Mouse (Mus musculus) forebrain, embryonic 16.5 days (tissue): ENCODE results near the gene Sorbs2. TPM values are rescaled to one million over a fixed set of nuclear protein-coding genes. Genes with fewer than 3 reads are reported as not detected.
A peak's percentile ranks its signal among the peaks of the same experiment; 100 is the strongest.

Experiments
- ATAC-seq: fragments of 200-750 bp; cut with Nextera tagmentation; 2 replicates; pipeline ENCODE4 v1.8.0; 2017; ENCODE audit warnings: mild to moderate bottlenecking, moderate library complexity
- H3K27ac ChIP-seq: fragments of 300-500 bp; sonication (generic); 2 replicates; pipeline ENCODE4 v1.5.1; 2014; ENCODE audit warnings: low read length, control low read depth
- H3K27me3 ChIP-seq: fragments of 300-500 bp; sonication (generic); replicated peaks from 2 replicates; pipeline ENCODE4 v1.6.1; 2014; ENCODE audit warnings: low read length; ENCODE audit not compliant: control insufficient read depth, insufficient read depth
- H3K36me3 ChIP-seq: fragments of 300-500 bp; sonication (generic); 2 replicates; pipeline ENCODE4 v1.6.1; 2014; ENCODE audit not compliant: control insufficient read depth, insufficient read depth
- H3K4me1 ChIP-seq: fragments of 300-500 bp; sonication (generic); replicated peaks from 2 replicates; pipeline ENCODE4 v1.6.1; 2014; ENCODE audit warnings: low read length; ENCODE audit not compliant: control insufficient read depth, insufficient read depth
- H3K4me2 ChIP-seq: fragments of 300-500 bp; sonication (generic); 2 replicates; pipeline ENCODE4 v1.6.1; 2014; ENCODE audit warnings: mild to moderate bottlenecking, low read length, control low read depth
- H3K4me3 ChIP-seq: fragments of 300-500 bp; sonication (generic); replicated peaks from 2 replicates; pipeline ENCODE4 v1.5.1; 2014; ENCODE audit warnings: mild to moderate bottlenecking, low read length, control low read depth
- H3K9ac ChIP-seq: fragments of 300-500 bp; sonication (generic); replicated peaks from 2 replicates; pipeline ENCODE4 v1.6.1; 2014; ENCODE audit warnings: low read depth, low read length, control low read depth
- H3K9me3 ChIP-seq: fragments of 300-500 bp; sonication (generic); 2 replicates; pipeline ENCODE4 v1.6.1; 2016; ENCODE audit warnings: low read length; ENCODE audit not compliant: control insufficient read depth
- WGBS: fragments of 180-500 bp; shearing (Covaris S2); extraction: QIAGEN DNeasy Blood & Tissue Kit; methylation state at CpG from one replicate; pipeline ENCODE4 v1.1.7; 2014; 5-methylcytosine and 5-hydroxymethylcytosine counted together
- polyA plus RNA-seq: library from polyadenylated mRNA; unstranded; fragments of >200 nt; fragmentation: Nextera tagmentation; extraction: Ambion mirVana; gene quantifications from 2 replicates; pipeline ENCODE4 v1.2.1, GENCODE M21; 2015

The Sorbs2 gene
- polyA plus RNA-seq, 1 experiment from 2014 or later = 92.6 TPM

DNA sequence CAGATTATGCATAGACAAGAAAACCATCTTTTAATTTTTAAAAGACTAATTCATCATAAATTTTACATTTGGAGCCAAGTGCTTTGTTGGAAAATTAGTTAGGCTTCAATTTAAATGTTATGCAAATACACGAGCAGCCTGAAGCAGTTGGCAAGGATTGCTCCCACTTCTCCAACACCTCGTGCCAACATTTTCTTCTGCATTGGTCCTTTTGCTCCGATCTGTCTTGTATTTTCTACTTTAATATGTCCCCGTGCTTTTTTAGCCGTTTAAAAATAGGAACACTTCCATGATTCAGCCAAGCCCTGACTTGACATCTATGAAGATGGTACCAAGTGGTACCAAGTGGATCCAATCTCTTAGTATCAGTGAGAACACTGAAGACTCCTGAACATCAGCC, 50.8 kb downstream of the Sorbs2 start:
- H3K4me1 ChIP-seq = peaks cover 23% of the 10 kb centered on the region
- 25% methylated on average over 5 of the region's 5 CpGs for WGBS
- H3K4me3 ChIP-seq = no peak overlapping the region
- H3K9ac ChIP-seq = no peak overlapping the region
- H3K9me3 ChIP-seq = no peaks in the 10 kb centered on the region
- no peaks in the 10 kb centered on the region for H3K36me3 ChIP-seq
- no peak overlapping the region for H3K4me2 ChIP-seq
- ATAC-seq = peak; percentile 74
- H3K27me3 ChIP-seq = no peaks in the 10 kb centered on the region
- H3K27ac ChIP-seq = peak overlapping the region; percentile 79

- no peaks in the 10 kb centered on the region for H3K9me3 ChIP-seq
- 62% methylated on average over 6 of the region's 6 CpGs for WGBS
- no peak overlapping the region for H3K9ac ChIP-seq
- no peak overlapping the region for H3K4me3 ChIP-seq
- H3K27ac ChIP-seq = peak overlapping the region; percentile 79
- no peak overlapping the region for H3K4me2 ChIP-seq
- peaks cover 23% of the 10 kb centered on the region for H3K4me1 ChIP-seq
- ATAC-seq = no peak
- H3K36me3 ChIP-seq = no peaks in the 10 kb centered on the region
- no peaks in the 10 kb centered on the region for H3K27me3 ChIP-seq
These were observed 51.7 kb downstream of the Sorbs2 start for GRCm38 (mm10) chr8:45559176-45559820.

DNA sequence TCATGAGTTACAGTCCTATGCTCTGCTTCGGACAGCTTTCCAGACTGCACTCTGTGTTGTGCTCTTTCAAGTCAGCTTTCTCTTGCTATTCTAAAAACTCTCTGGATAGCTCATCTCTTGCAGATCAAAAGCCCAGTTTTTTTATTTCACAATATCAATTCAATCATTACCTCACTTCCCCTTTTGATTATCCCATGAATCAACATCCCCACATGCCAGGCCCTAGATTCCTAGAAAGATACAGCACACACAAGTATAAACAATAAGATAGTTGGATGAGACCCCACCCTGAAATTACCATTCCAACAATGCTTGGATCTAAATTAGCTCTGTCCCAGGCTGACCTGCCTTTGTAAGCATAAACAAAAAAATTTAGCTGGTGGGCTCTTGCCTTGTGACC, 57.6 kb downstream of the Sorbs2 start:
- Histone ChIP-seq H3K4me1 (peaks cover 7% of the 10 kb centered on the region), H3K27me3 (no peaks in the 10 kb centered on the region), H3K4me3 (no peak overlapping the region), H3K9ac (no peak overlapping the region), H3K36me3 (0 out of 2 replicates have a peak, but pooled peaks cover 4% of the 10 kb centered on the region), H3K9me3 (peaks cover 17% of the 10 kb centered on the region), H3K27ac (no peak overlapping the region), H3K4me2 (no peak overlapping the region)
- 92% methylated on average over 1 of the region's 1 CpGs for WGBS
- no peak for ATAC-seq

DNA sequence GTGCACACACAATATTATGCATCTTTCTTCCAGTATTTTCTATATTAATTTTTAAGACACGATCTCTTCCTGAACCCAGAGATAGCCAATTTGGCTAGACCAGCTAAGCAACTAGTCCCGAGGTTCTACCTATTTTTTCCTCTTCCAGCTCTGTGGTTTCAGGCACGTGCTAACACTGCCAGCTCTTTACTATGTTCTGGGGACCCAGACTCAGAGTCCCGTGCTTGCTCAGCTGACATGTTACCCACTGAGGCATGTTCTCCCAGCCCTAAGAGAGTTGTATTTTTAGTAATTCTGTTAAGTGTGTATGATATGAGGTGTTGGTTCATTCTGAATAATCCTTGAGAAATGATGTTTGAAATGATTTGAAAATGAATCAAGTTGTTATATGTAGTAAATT, 62.5 kb downstream of the Sorbs2 start:
- ATAC-seq = no peak
- peaks cover 16% of the 10 kb centered on the region for H3K9me3 ChIP-seq
- H3K36me3 ChIP-seq = 0 out of 2 replicates have a peak, but pooled peaks cover 4% of the 10 kb centered on the region
- no peak overlapping the region for H3K9ac ChIP-seq
- no peaks in the 10 kb centered on the region for H3K27me3 ChIP-seq
- H3K27ac ChIP-seq = no peak overlapping the region
- H3K4me2 ChIP-seq = no peak overlapping the region
- H3K4me1 ChIP-seq = no peaks in the 10 kb centered on the region
- 87% methylated on average over 4 of the region's 4 CpGs for WGBS
- no peak overlapping the region for H3K4me3 ChIP-seq

DNA sequence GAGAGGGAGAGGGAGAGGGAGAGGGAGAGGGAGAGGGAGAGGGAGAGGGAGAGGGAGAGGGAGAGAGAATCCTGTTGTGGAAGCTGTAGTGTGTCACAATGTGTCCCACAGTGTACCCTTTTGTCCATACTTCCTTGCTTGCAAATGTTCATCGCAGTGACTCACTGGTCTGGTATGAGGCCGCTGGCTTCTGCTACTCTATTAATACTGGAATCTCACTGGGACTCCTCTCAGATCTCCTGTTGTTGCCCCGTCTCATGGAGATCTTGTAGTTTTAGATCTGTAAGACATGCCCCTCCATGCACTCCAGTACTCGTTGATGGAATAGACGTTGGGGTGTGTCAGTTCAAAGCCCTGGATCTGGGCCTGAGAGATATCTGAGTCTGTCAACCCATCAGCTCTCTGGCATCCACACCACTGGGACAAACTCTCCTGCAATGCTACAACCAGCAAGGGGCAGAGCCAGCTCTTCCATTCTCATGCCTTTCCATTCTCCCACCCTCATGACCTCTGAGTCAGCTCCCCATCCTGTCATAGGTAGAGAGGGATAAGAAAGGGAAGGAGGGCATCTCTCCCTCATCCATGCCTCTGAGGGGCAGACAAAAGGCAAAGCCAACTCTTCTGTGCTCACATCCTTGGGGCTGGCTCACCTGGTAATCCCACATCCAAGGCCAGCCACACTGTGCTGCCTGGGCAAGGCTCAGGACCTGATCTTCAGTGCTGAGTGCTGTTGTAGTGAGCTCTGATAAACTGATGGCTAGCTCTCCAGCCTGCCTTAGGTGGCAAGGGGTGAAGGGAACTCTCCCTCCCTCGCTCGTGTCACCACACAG, 72.3 kb downstream of the Sorbs2 start:
- H3K27ac ChIP-seq = no peak overlapping the region
- 75% methylated on average over 7 of the region's 7 CpGs for WGBS
- ATAC-seq = peak; percentile 23; the same call in 1 of the 2 replicates
- H3K4me3 ChIP-seq = no peak overlapping the region
- H3K9me3 ChIP-seq = no peaks in the 10 kb centered on the region
- H3K4me2 ChIP-seq = no peak overlapping the region
- no peaks in the 10 kb centered on the region for H3K36me3 ChIP-seq
- no peak overlapping the region for H3K9ac ChIP-seq
- no peaks in the 10 kb centered on the region for H3K4me1 ChIP-seq
- H3K27me3 ChIP-seq = no peaks in the 10 kb centered on the region

- no peaks in the 10 kb centered on the region for H3K9me3 ChIP-seq
- no peak overlapping the region for H3K4me3 ChIP-seq
- H3K4me1 ChIP-seq = no peaks in the 10 kb centered on the region
- H3K9ac ChIP-seq = no peak overlapping the region
- no peak overlapping the region for H3K4me2 ChIP-seq
- H3K27me3 ChIP-seq = no peaks in the 10 kb centered on the region
- no peak overlapping the region for H3K27ac ChIP-seq
- peak; percentile 36; the same call in 1 of the 2 replicates for ATAC-seq
- H3K36me3 ChIP-seq = no peaks in the 10 kb centered on the region
- 58% methylated on average over 3 of the region's 3 CpGs for WGBS
These were observed 72.9 kb downstream of the Sorbs2 start for GRCm38 (mm10) chr8:45580544-45580866.

GRCm38 (mm10) chr8:45583856-45584255, 76.3 kb downstream of the Sorbs2 start:
- H3K4me3 ChIP-seq = no peak overlapping the region
- no peak overlapping the region for H3K27ac ChIP-seq
- no peaks in the 10 kb centered on the region for H3K36me3 ChIP-seq
- no peak overlapping the region for H3K4me2 ChIP-seq
- H3K9me3 ChIP-seq = no peaks in the 10 kb centered on the region
- H3K27me3 ChIP-seq = no peaks in the 10 kb centered on the region
- peaks cover 7% of the 10 kb centered on the region for H3K4me1 ChIP-seq
- ATAC-seq = no peak
- WGBS = 89% methylated on average over 1 of the region's 1 CpGs
- no peak overlapping the region for H3K9ac ChIP-seq

DNA sequence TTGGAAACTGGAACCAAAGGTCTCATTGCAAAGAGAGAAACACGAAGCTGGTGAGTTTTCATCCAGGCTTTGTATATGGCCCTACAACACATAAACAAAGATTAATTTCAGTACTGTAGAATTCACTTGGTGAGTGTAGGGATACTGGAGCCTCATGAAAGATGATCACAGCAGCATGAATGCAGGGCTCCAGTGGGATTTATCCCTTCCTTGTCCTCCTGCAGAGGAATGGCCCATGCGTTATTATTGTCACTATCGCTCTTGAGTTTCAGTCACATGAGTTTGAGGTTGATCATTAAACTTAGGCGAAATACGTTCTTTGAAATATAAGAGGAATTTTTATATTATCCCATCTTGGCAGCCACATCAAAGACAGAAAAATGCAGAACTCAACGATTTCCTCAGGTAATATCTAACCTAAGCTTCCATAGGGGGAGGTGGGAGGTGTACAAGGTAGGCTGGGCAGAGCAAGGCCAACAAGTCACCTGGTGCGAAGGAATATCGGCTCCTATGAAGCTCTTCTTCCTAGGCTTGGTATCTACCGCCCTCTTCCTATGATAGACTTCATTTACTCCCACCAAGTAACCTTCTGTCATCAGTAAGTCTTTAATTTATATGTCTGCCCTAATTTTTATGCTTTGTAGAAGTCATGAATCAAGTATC, 76.9 kb downstream of the Sorbs2 start:
- no peak overlapping the region for H3K9ac ChIP-seq
- no peak overlapping the region for H3K4me2 ChIP-seq
- H3K9me3 ChIP-seq = no peaks in the 10 kb centered on the region
- no peak for ATAC-seq
- H3K27me3 ChIP-seq = no peaks in the 10 kb centered on the region
- H3K36me3 ChIP-seq = no peaks in the 10 kb centered on the region
- peaks cover 7% of the 10 kb centered on the region for H3K4me1 ChIP-seq
- H3K27ac ChIP-seq = no peak overlapping the region
- WGBS = 94% methylated on average over 9 of the region's 9 CpGs
- no peak overlapping the region for H3K4me3 ChIP-seq

GRCm38 (mm10) chr8:45585158-45585557, 77.6 kb downstream of the Sorbs2 start:
- Histone ChIP-seq H3K4me3 (no peak overlapping the region), H3K4me1 (peaks cover 7% of the 10 kb centered on the region), H3K27ac (no peak overlapping the region), H3K9me3 (no peaks in the 10 kb centered on the region), H3K27me3 (no peaks in the 10 kb centered on the region), H3K9ac (no peak overlapping the region), H3K4me2 (no peak overlapping the region), H3K36me3 (no peaks in the 10 kb centered on the region)
- no peak for ATAC-seq
- 34% methylated on average over 4 of the region's 4 CpGs for WGBS
